Mouse (Mus musculus): ENCODE results near the gene Zfp423. TPM values are rescaled to one million over a fixed set of nuclear protein-coding genes. Genes with fewer than 3 reads are reported as not detected.
A peak's percentile ranks its signal among the peaks of the same experiment; 100 is the strongest.

Gene Zfp423
- total RNA-seq, 2 experiments from 2014 or later, result 15.7 to 15.9 TPM

- peak; percentile 61 for DNase-seq
- intact Hi-C loops (cut with DNase I; ENCODE audit: low total_unique reads), result no loop called here
These were observed 41.4 kb downstream of the Zfp423 start for GRCm38 (mm10) chr8:87918004-87918403.

GRCm38 (mm10) chr8:87915763-87916162, 43.6 kb downstream of the Zfp423 start:
- peak; percentile 61 for DNase-seq
- intact Hi-C loops (cut with DNase I; ENCODE audit: low total_unique reads), result no loop called here

GRCm38 (mm10) chr8:87914247-87914967, 45.0 kb downstream of the Zfp423 start:
- peak; percentile 33 for DNase-seq
- intact Hi-C loops (cut with DNase I; ENCODE audit: low total_unique reads), result no loop called here

GRCm38 (mm10) chr8:87908940-87909339, 50.5 kb downstream of the Zfp423 start:
- DNase-seq, result no peak
- intact Hi-C loops (cut with DNase I; ENCODE audit: low total_unique reads), result no loop called here

- intact Hi-C loops (cut with DNase I; ENCODE audit: low total_unique reads), result no loop called here
These were observed 54.0 kb downstream of the Zfp423 start for GRCm38 (mm10) chr8:87905404-87905803.

DNA sequence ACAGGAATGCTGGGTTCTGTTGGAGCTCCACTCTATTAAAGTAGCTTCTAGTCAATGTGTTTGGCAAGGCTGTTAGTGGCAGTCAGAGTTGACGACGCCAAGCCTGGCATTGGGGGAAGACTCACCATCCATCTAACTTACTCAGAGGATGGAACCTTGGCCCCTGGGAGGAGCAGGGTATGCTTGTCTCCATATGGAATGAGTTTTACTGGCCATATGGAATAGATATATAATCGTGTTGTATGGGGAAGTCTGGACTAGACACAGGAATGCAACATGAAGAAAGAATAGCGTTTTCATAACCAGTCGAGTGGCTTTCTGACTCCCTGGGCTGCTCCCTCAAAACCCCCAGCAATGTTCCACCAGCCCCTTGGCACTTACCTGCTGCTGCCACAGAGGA, 55.3 kb downstream of the Zfp423 start:
- intact Hi-C loops (cut with DNase I; ENCODE audit: low total_unique reads), result no loop called here
- DNase-seq, result no peak

More at GRCm38 (mm10) chr8:87905404-87905803, 54.0 kb downstream of the Zfp423 start:
- DNase-seq, result no peak

DNA sequence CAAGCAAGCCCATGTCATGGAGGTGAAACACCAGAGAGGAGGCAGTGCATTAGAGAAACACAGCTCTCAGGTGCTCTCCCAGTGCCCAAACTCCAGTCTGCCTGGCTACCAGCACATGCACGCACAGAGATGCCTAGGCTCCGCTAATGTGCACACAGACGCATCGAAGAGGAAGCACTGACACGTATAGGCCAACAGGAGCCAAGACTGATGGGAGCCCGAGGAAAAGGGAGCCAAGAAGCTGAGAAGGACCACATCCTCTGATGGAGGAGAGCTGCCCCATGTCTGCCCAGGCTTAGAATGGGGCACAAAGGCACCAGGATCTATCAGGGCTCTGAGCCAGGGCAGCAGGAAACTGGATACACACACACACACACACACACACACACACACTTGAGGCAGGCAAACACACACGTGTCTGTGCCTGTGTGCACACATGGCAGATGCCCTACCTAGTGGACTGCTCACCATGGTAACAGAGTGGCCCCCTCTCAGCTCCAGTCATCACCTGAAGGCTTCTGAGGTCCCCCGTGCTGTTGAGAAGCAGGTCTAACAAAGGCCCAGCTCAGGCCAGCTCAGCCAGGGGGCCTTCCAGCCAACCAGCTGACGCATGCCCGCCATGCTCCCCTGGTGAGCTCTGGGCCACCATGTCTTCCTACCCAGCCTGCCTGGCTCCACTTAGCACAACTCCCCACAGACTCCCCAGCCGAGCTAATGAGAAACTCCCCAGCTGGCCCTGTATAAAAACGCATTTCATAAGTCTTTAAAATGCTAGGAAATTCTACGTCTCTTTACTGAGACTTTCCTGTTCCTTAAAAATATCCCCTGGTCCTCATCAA, 64.0 kb downstream of the Zfp423 start:
- intact Hi-C loops (cut with DNase I; ENCODE audit: low total_unique reads), result loop anchor here (10.0 kb wide), 1 partner anchor 59 kb away; the partner anchor contains the start of gene Zfp423
- DNase-seq, result no peak

GRCm38 (mm10) chr8:87894287-87894686, 65.1 kb downstream of the Zfp423 start:
- intact Hi-C loops (cut with DNase I; ENCODE audit: low total_unique reads), result loop anchor here (10.0 kb wide), 1 partner anchor 61 kb away; the partner anchor contains the start of gene Zfp423
- DNase-seq, result no peak

GRCm38 (mm10) chr8:87893547-87893946, 65.8 kb downstream of the Zfp423 start:
- intact Hi-C loops (cut with DNase I; ENCODE audit: low total_unique reads), result loop anchor here (10.0 kb wide), 1 partner anchor 61 kb away; the partner anchor contains the start of gene Zfp423
- no peak for DNase-seq

DNA sequence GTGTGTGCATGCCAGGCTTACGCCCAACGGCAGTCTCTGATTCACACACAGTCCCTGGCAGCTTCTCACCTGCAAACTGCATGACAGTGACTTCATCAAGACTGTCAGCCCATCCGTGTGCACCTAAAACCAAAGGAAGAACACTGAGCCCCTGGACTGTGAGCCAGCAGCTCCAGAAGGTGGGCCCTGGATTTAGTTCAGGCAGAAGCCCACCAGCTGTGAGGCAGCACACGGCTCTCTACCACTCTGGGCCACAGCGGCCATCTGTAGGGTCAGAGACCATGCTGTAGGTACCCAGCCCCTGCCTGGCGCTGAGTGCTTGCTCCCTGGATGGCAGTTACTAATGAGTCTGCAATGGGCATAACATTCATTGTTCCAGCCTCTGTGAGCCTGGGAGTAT, 66.5 kb downstream of the Zfp423 start:
- no peak for DNase-seq
- intact Hi-C loops (cut with DNase I; ENCODE audit: low total_unique reads), result loop anchor here (10.0 kb wide), 1 partner anchor 62 kb away; the partner anchor contains the start of gene Zfp423

DNA sequence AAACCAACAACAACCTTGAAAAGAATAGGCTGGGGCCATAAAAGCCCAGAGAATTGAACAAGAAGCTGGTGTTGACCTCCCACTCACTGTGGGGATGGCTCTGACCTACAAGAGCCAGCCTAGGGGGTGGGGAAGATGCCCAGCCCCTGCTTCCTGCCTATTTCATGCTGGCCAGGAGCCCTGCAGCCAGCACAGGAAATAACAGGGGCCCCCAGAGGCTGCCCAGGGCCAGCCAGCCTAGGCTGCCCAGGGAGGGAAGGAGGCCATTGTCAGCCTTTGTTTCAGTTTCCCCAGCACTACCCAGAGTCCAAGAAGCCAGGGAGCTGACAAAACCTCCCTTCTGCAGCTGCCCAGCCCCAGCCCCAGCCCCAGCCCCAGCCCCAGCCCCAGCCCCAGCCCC, 67.5 kb downstream of the Zfp423 start:
- intact Hi-C loops (cut with DNase I; ENCODE audit: low total_unique reads), result loop anchor here (10.0 kb wide), 1 partner anchor 63 kb away; the partner anchor contains the start of gene Zfp423
- DNase-seq, result no peak

- DNase-seq, result no peak
- intact Hi-C loops (cut with DNase I; ENCODE audit: low total_unique reads), result no loop called here
These were observed 71.4 kb downstream of the Zfp423 start for GRCm38 (mm10) chr8:87887956-87888355.

DNA sequence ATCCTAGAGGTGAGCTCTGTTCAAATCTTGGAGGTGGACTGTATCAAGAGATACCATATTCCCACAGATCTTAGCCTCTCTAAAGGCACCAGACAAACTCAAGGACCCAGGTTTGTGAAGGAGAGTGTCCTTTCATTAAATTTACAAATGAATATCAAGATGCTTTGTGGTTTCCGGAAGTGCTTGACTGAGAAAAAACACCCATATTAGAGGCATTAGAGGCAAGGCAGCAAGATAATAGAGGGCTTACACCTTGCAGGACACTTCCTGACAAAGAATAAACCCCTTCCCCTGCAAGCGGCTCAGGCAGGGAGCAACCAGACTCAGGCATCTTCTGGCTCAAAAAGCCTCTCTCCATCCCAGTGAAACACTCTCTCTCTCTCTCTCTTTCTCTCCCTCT, 78.3 kb downstream of the Zfp423 start:
- intact Hi-C loops (cut with DNase I; ENCODE audit: low total_unique reads), result no loop called here
- no peak for DNase-seq

GRCm38 (mm10) chr8:87875852-87876251, 83.5 kb downstream of the Zfp423 start:
- no peak for DNase-seq
- intact Hi-C loops (cut with DNase I; ENCODE audit: low total_unique reads), result no loop called here

- intact Hi-C loops (cut with DNase I; ENCODE audit: low total_unique reads), result no loop called here
- DNase-seq, result peak; percentile 27
These were observed 83.9 kb downstream of the Zfp423 start for GRCm38 (mm10) chr8:87875452-87875851.

GRCm38 (mm10) chr8:87872987-87873550, 86.3 kb downstream of the Zfp423 start:
- intact Hi-C loops (cut with DNase I; ENCODE audit: low total_unique reads), result no loop called here
- no peak for DNase-seq

DNA sequence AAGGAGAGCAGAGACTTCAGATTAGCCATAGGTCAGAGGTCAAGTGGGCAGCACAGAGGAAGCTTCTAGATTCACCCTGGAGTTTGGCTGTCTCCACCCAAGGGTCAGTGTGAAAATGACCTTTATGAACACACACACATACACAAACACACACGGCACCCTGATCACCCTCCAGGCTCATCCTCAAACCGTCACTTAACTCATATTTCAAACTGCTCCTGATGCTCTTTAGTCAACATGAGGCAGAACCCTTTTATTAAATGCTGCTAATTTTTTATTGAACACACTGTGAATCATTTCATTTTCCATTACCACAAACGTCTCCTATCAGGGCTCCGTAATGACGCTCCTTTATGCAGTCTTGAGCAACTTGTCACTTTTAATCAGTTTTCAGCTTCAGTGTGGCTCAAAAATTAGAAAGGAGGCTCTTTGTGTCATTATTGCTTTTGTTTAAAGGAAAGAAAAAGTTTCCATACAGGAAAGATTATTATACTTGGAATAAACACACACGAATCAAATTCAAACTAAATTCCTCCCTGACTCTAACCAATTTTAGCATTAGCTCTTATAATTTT, 87.0 kb downstream of the Zfp423 start:
- intact Hi-C loops (cut with DNase I; ENCODE audit: low total_unique reads), result no loop called here
- DNase-seq, result no peak

- DNase-seq, result no peak
- intact Hi-C loops (cut with DNase I; ENCODE audit: low total_unique reads), result no loop called here
These were observed 92.8 kb downstream of the Zfp423 start for GRCm38 (mm10) chr8:87866586-87866985.

DNA sequence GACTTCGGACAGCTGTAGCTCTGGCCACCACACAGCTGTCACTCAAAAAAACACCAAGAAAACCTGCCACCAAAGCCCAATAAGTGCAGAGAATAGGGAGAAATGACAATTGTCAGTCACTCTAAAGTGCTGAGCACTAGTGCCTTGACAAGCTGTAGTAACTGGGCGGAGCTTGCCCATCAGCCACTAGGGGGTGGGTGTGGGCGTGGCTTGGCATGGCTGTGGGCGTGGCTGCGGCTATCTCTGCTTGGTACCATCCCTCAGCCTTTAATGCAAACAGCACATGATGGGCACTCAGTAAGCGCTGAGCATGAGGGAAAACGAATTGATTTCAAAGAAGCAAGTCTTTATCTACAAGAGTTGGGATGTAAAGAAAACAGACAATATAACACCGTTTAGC, 95.2 kb downstream of the Zfp423 start:
- no peak for DNase-seq
- intact Hi-C loops (cut with DNase I; ENCODE audit: low total_unique reads), result no loop called here

- intact Hi-C loops (cut with DNase I; ENCODE audit: low total_unique reads), result no loop called here
- DNase-seq, result no peak
These were observed 96.3 kb downstream of the Zfp423 start for GRCm38 (mm10) chr8:87863128-87863527.

Measured in gastrocnemius, postnatal 14 days (tissue).